Mouse (Mus musculus): ENCODE measurements around the gene Eef1akmt1. TPM values are rescaled to one million over a fixed set of nuclear protein-coding genes. Genes with fewer than 3 reads are reported as not detected.

Eef1akmt1 gene
- 100 to 1,000 TPM; 125 to 131 TPM for polyA plus RNA-seq (2017; shearing (Covaris generic))

DNA sequence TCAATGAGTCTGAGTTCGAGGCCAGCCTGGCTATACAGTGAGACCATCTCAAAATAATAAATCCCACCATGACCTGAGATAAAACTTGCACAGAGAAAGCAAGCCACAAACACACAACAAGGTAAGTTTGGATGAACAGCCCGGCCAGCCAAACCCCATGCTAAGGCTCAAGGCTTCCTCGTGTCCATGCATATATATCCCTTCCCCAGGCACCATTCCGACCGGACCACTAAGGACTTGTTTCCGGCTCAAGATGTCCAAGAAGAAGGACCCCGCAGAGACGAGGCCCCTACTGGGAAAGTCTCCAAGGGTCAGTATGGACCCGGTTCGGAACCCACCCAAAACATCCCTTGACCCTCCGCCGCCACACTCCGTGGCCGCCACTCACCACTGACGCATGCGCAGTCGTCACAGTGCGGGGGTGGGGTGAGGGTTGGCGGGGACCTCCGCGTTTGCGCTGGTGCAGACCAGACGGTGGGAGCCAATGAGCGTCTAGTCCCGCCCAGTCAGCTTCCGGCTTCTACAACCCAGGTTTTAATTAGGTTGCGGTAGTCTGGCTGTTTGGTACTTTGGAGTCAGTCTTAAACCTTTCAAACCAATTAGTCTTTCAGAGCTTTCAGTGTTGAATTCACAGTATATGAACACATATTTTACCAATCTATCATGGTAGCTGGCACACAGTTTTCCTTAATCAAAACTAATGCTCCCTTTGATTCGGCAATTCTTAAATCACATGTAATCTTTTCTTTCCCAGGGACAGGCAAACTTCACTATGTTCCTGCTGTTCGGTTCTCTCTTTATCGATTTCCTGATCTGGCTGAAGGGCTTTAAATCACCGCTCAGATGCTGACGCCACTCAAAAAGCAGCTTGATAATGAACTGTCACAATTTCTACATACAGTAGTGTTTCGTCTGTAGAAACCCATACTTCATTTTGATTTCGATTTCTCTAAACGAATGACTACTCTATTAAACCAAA lies at the start of gene Eef1akmt1:
Eef1akmt1 (minus strand) TSS at position 458 of the 979 bp plus-strand sequence.
- ATAC-seq = peak; percentile 99

- ATAC-seq = no peak
Observed at GRCm38 (mm10) chr14:57620598-57621236, 49.3 kb upstream of the Eef1akmt1 start.

DNA sequence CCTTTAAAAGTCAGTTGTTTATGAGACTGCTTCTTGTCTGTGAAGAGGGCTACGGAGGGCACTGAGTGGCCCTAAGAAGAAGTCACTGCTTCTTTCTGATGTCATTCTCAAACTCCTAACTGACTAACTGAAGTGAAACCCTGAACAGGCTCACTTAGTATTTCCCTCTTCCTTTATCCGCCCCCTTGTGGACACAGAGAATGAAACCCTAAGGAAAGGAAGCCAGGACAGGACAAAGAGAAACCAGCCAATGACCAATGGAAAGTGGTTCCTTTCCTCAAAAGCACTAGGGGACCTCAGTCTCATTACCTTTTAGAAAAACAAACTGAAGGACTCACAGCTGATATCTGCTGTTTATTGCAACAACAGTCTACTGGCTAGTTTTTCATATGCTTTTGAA lies 48.1 kb upstream of the Eef1akmt1 start:
- ATAC-seq = peak; percentile 62

DNA sequence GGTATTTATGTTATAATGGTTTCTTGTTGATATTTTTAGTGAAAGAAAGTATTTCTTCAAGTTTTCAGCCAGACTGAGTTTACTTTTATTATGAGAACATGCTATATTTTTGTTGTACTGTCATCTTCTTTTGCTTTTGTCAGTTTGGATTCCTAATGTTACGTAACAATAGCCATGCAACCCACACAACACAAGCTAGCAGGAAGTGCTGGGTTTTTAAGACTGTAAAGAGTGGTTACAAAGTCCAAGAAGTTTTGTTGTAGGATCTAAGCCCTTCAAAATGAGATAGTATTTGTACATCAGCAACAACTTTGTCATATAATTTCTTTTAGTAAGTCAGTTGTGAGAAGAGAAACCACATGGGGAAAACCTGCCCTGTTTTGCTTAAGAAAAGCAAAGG lies 46.3 kb upstream of the Eef1akmt1 start:
- ATAC-seq = peak; percentile 46

DNA sequence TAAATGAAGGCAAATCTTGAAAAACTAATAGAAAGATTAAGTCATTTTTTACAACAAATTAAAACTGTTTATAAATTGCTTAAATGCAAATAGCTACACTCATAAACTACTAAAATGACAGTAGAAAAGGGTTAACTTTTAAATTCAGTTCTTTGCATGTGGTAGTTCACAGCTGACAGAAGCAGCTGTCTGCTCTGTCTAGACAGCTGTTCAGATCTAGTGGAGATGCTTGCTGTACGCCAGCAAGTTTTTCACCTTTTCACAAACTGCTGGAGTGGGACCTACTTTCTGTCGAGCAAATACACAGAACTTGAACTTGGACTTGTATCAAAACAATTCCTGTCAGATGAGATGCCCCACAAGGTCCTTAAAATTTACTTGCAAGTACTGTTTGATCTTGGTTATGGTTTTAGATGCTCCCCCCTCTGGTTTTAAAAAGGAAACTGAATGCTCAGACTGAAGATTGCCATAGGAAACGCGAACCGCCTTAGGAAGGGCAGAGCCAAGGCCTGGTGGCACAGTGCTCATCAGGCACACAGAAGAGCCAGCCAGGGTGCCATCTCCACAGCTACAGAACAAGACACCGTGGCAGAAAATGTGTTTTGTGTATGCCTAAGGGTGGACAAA lies 45.0 kb upstream of the Eef1akmt1 start:
- ATAC-seq = peak; percentile 68

DNA sequence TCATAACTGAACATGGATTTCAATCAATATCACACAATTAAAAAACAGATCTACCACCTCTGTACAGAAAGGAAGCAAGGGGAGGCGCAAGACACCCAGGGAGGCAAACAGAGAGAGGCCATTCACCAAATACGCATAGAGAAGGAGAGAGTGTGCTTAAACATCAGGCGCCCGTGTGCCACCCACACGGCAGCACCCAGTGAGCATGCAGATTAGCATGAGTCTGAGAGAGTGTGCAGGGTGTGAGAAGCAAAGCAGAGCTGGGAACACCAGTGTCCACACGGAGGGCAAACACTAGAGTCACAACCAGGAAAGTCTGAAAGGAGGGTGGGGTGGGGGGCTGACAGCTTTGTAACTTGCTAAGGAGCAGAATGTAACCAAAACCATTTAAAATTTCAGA lies 44.4 kb upstream of the Eef1akmt1 start:
- no peak for ATAC-seq

GRCm38 (mm10) chr14:57611034-57611433 lies 39.6 kb upstream of the Eef1akmt1 start:
- ATAC-seq = peak; percentile 72

- no peak for ATAC-seq
Observed at GRCm38 (mm10) chr14:57609816-57610329, 38.5 kb upstream of the Eef1akmt1 start.

- no peak for ATAC-seq
Observed at GRCm38 (mm10) chr14:57607500-57607899, 36.1 kb upstream of the Eef1akmt1 start.

- no peak for ATAC-seq
Observed at GRCm38 (mm10) chr14:57606663-57607365, 35.4 kb upstream of the Eef1akmt1 start.

DNA sequence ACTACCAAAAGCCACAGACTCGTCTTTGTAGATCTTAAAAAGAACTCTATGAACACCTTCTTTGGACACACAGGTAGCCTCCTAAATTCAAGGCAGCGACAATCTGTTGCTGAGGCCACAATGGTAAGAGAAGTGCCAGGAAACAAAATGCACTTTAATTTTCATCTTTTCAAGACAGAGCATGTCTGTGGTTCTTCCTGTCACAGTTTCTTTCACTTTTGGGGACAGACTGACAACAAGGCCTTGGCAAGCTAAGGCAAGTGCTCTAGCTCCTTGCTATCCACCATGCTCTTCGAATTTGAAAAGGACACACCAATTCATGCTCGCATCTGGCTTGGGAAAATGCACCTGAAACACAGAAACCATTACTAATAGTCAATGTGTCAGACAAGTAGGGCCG lies 21.9 kb upstream of the Eef1akmt1 start:
- peak; percentile 81 for ATAC-seq

- ATAC-seq = no peak
Observed at GRCm38 (mm10) chr14:57591830-57592229, 20.4 kb upstream of the Eef1akmt1 start.

GRCm38 (mm10) chr14:57576364-57577060 lies 5.1 kb upstream of the Eef1akmt1 start:
- ATAC-seq = no peak

- ATAC-seq = no peak
Observed at GRCm38 (mm10) chr14:57574792-57575587, 3.6 kb upstream of the Eef1akmt1 start.

DNA sequence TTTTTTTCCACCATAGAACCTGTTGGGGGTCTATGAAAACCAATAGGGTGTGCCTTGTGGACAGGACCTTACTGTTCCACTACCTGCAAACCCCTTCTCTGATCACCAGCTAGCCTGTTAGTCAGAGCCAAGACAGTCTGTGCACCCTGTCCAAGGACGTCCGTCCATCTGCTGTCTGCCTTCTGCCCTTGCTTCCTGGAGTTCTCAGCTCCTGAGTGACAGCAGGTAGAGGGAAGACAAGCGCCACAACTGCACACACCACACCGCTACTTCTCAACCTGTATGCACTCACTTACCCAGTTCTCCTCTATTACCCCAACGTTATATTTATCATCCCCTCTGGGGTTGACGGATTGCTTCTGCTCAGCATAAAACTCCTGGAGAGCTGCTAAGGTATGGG lies 5.8 kb downstream of the Eef1akmt1 start:
- no peak for ATAC-seq

- ATAC-seq = no peak
Observed at GRCm38 (mm10) chr14:57556922-57557321, 14.5 kb downstream of the Eef1akmt1 start.

GRCm38 (mm10) chr14:57555471-57556070 lies 15.8 kb downstream of the Eef1akmt1 start:
- ATAC-seq = no peak

DNA sequence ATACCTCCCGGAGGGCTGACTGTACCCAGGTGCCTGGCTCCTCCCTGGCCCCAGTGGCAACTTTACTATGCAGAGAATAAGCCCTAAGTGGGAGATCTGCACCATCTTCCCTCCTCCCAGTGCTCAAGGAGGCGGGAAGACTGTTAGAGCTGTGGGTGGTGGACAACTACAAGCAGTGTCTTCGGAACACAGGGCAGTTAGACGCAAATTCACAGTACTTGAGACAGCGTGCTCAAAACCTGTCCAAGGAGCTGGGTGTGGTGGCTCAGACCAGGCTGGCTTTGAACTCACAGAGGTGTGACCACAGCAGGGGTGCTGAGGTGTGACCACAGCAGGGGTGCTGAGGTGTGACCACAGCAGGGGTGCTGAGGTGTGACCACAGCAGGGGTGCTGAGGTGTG lies 17.0 kb downstream of the Eef1akmt1 start:
- ATAC-seq = no peak

DNA sequence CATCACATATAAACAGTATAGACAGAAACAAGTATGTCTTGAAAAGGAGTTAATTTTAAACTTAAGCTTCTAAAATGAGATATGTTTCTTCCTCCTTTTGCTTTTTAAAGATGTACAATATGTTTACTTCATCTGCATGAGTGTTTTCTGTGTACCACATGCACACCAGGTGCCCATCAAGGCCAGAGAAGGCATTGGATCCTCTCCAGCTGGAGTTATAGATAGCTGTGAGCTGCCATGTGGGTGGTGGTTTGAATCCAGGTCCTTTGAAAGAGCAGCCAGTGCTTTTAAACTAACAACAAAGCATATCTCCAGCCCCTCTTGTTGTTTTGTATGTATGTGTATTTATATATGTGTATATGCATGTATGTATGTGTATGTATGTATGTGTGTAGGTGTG lies 18.5 kb downstream of the Eef1akmt1 start:
- no peak for ATAC-seq

- ATAC-seq = no peak
Observed at GRCm38 (mm10) chr14:57547062-57547461, 24.4 kb downstream of the Eef1akmt1 start.

All from CD4-positive, CD25-positive, alpha-beta regulatory T cell, adult 4 months (primary cell).